Mouse (Mus musculus) olfactory bulb, adult 2 months (tissue): ENCODE measurements around the gene Chgb.

Experiments
- CTCF ChIP-seq: fragments of 200-500 bp; IDR thresholded peaks from 2 replicates; pipeline ENCODE4 v1.5.1; 2012; ENCODE audit warnings: low read depth, mild to moderate bottlenecking, low read length, moderate library complexity; ENCODE audit not compliant: insufficient read depth
- POLR2A ChIP-seq: fragments of 200-500 bp; IDR thresholded peaks from 2 replicates; pipeline ENCODE4 v1.6.1; 2012; ENCODE audit warnings: mild to moderate bottlenecking, low read depth, low read length, moderate library complexity; ENCODE audit not compliant: insufficient read depth

GRCm38 (mm10) chr2:132770822-132771221 lies 10.3 kb upstream of the Chgb start:
- no peak for TF ChIP-seq CTCF
- TF ChIP-seq POLR2A, result no peak
